Mouse (Mus musculus) left cerebral cortex, postnatal 4 days (tissue): ENCODE measurements at regions not wholly inside any gene's neighbourhood (a gene's known extent, or its start where the extent isn't known, plus 50 kb on each side); places are given as distances from the start of the nearest gene placed in this dataset.

Source experiments
- DNase-seq: peaks from one replicate; pipeline ENCODE4 v3.0.0-alpha.2; 2022
- intact Hi-C: fragments of 180-260 bp; cut with DNase I; formaldehyde crosslinking; loops from one replicate; pipeline ENCODE4 v1.15.1; 2025

GRCm38 (mm10) chr11:105538421-105539210 is 51.2 kb upstream of the Tanc2 start:
- intact Hi-C loops: no loop called here
- no peak for DNase-seq

- DNase-seq: no peak
- intact Hi-C loops: no loop called here
These were observed 57.2 kb upstream of the Tanc2 start for GRCm38 (mm10) chr11:105532616-105533015.

GRCm38 (mm10) chr11:105530711-105531157 is 59.1 kb upstream of the Tanc2 start:
- DNase-seq: peak; percentile 10
- intact Hi-C loops: no loop called here

- no peak for DNase-seq
- intact Hi-C loops: no loop called here
These were observed 63.7 kb upstream of the Tanc2 start for GRCm38 (mm10) chr11:105526066-105526465.

GRCm38 (mm10) chr11:105525608-105526007 is 64.2 kb upstream of the Tanc2 start:
- peak; percentile 27 for DNase-seq
- intact Hi-C loops: no loop called here

- intact Hi-C loops: no loop called here
- no peak for DNase-seq
These were observed 65.4 kb upstream of the Tanc2 start for GRCm38 (mm10) chr11:105524400-105524799.

- intact Hi-C loops: no loop called here
- no peak for DNase-seq
These were observed 66.0 kb upstream of the Tanc2 start for GRCm38 (mm10) chr11:105523765-105524164.

GRCm38 (mm10) chr11:105520398-105520797 is 63.9 kb upstream of the March10 start:
- intact Hi-C loops: no loop called here
- DNase-seq: peak; percentile 31

- no peak for DNase-seq
- intact Hi-C loops: no loop called here
These were observed 56.7 kb upstream of the March10 start for GRCm38 (mm10) chr11:105513275-105513674.

- intact Hi-C loops: no loop called here
These were observed 54.1 kb upstream of the March10 start for GRCm38 (mm10) chr11:105510626-105511025.

GRCm38 (mm10) chr11:105510056-105510455 is 53.5 kb upstream of the March10 start:
- DNase-seq: no peak
- intact Hi-C loops: no loop called here

More at GRCm38 (mm10) chr11:105510626-105511025, 54.1 kb upstream of the March10 start:
- no peak for DNase-seq

GRCm38 (mm10) chr11:105508660-105509038 is 52.1 kb upstream of the March10 start:
- no peak for DNase-seq
- intact Hi-C loops: no loop called here

- intact Hi-C loops: no loop called here
- peak; percentile 21 for DNase-seq
These were observed 51.6 kb upstream of the March10 start for GRCm38 (mm10) chr11:105507972-105508659.

GRCm38 (mm10) chr11:105507332-105507971 is 50.9 kb upstream of the March10 start:
- DNase-seq: peak; percentile 17
- intact Hi-C loops: no loop called here
